Mouse (Mus musculus) heart, embryonic 12.5 days (tissue): ENCODE measurements around the gene Zcchc7. TPM values are rescaled to one million over a fixed set of nuclear protein-coding genes. Genes with fewer than 3 reads are reported as not detected.

Experiments used
- ATAC-seq: fragments of 200-750 bp; cut with Nextera tagmentation; 2 replicates; pipeline ENCODE4 v1.8.0; 2017; ENCODE audit warnings: moderate TSS enrichment, moderate library complexity; ENCODE audit not compliant: insufficient number of reproducible peaks, low FRiP score
- H3K27ac ChIP-seq: fragments of 300-500 bp; sonication (generic); 2 replicates; pipeline ENCODE4 v1.5.1; 2016; ENCODE audit warnings: mild to moderate bottlenecking, moderate library complexity; ENCODE audit not compliant: poor library complexity, severe bottlenecking
- H3K27me3 ChIP-seq: fragments of 300-500 bp; sonication (generic); replicated peaks from 2 replicates; pipeline ENCODE4 v1.6.1; 2016; ENCODE audit warnings: mild to moderate bottlenecking, moderate library complexity
- H3K36me3 ChIP-seq: fragments of 300-500 bp; sonication (generic); 2 replicates; pipeline ENCODE4 v1.6.1; 2016; ENCODE audit warnings: mild to moderate bottlenecking, moderate library complexity
- H3K4me1 ChIP-seq: fragments of 300-500 bp; sonication (generic); replicated peaks from 2 replicates; pipeline ENCODE4 v1.6.1; 2016; ENCODE audit warnings: mild to moderate bottlenecking
- H3K4me2 ChIP-seq: fragments of 300-500 bp; sonication (generic); 2 replicates; pipeline ENCODE4 v1.6.1; 2016; ENCODE audit warnings: mild to moderate bottlenecking, moderate library complexity
- H3K4me3 ChIP-seq: fragments of 300-500 bp; sonication (generic); 2 replicates; pipeline ENCODE4 v1.5.1; 2016; ENCODE audit warnings: mild to moderate bottlenecking
- H3K9ac ChIP-seq: fragments of 300-500 bp; sonication (generic); 2 replicates; pipeline ENCODE4 v1.6.1; 2016; ENCODE audit warnings: mild to moderate bottlenecking, moderate library complexity
- H3K9me3 ChIP-seq: fragments of 300-500 bp; sonication (generic); replicated peaks from 2 replicates; pipeline ENCODE4 v1.6.1; 2016; ENCODE audit warnings: mild to moderate bottlenecking, moderate library complexity
- WGBS: fragments of 180-500 bp; shearing (Covaris S2); methylation state at CpG from one replicate; pipeline ENCODE4 v1.1.7; 2016; 5-methylcytosine and 5-hydroxymethylcytosine counted together
- polyA plus RNA-seq: library from polyadenylated mRNA; unstranded; fragments of >200 nt; fragmentation: Nextera tagmentation; extraction: Ambion mirVana; gene quantifications from 2 replicates; pipeline ENCODE4 v1.2.1, GENCODE M21; 2016

Zcchc7 gene
- polyA plus RNA-seq, 1 experiment from 2014 or later, result 22.0 TPM

DNA sequence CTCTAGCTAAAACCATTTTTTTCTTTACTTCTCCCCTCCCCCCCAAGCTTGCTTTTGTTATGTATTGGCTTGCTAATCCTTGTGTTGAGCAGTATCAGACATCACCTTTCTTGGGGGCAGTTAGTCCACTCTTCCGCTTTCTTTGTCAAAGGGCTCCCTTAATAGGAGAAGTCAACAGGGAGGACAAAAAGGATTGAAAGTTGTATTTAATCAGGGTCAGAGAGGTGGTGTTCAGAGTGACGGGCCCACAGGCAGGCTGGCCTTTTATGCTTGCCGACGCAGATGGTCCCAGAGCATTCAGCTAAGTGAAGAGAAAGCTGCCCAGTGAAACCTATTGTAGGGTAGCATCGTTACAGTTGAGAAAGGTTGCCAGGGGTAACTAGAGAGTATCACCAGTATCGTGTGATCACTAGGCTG is 96.2 kb downstream of the Zcchc7 start:
- Histone ChIP-seq H3K36me3 (no peaks in the 10 kb centered on the region), H3K4me3 (no peak overlapping the region), H3K9me3 (no peaks in the 10 kb centered on the region; the same call in 1 of the 2 replicates), H3K27me3 (no peaks in the 10 kb centered on the region), H3K4me2 (no peak overlapping the region), H3K27ac (no peak overlapping the region), H3K4me1 (0 out of 2 replicates have a peak, but pooled peaks cover 6% of the 10 kb centered on the region), H3K9ac (no peak overlapping the region)
- WGBS, result 65% methylated on average over 6 of the region's 6 CpGs
- no peak for ATAC-seq

- H3K4me1 ChIP-seq, result 0 out of 2 replicates have a peak, but pooled peaks cover 3% of the 10 kb centered on the region
- H3K36me3 ChIP-seq, result no peaks in the 10 kb centered on the region
- no peak overlapping the region for H3K27ac ChIP-seq
- H3K4me2 ChIP-seq, result no peak overlapping the region
- H3K9ac ChIP-seq, result no peak overlapping the region
- H3K9me3 ChIP-seq, result no peaks in the 10 kb centered on the region
- no peak for ATAC-seq
- H3K4me3 ChIP-seq, result no peak overlapping the region
- no peaks in the 10 kb centered on the region for H3K27me3 ChIP-seq
These were observed 115.9 kb downstream of the Zcchc7 start for GRCm38 (mm10) chr4:44871591-44871990.

GRCm38 (mm10) chr4:44872048-44872447 is 116.4 kb downstream of the Zcchc7 start:
- no peak overlapping the region for H3K27ac ChIP-seq
- H3K9ac ChIP-seq, result no peak overlapping the region
- H3K4me3 ChIP-seq, result no peak overlapping the region
- H3K4me2 ChIP-seq, result no peak overlapping the region
- no peaks in the 10 kb centered on the region for H3K9me3 ChIP-seq
- H3K27me3 ChIP-seq, result no peaks in the 10 kb centered on the region
- 0 out of 2 replicates have a peak, but pooled peaks cover 3% of the 10 kb centered on the region for H3K4me1 ChIP-seq
- WGBS, result 86% methylated on average over 1 of the region's 1 CpGs
- no peaks in the 10 kb centered on the region for H3K36me3 ChIP-seq
- no peak for ATAC-seq

- WGBS, result 60% methylated on average over 7 of the region's 7 CpGs
- Histone ChIP-seq H3K9me3 (no peaks in the 10 kb centered on the region), H3K4me2 (no peak overlapping the region), H3K27me3 (no peaks in the 10 kb centered on the region), H3K36me3 (no peaks in the 10 kb centered on the region), H3K27ac (no peak overlapping the region), H3K9ac (no peak overlapping the region), H3K4me1 (peaks cover 5% of the 10 kb centered on the region; the same call in 1 of the 2 replicates), H3K4me3 (no peak overlapping the region)
- ATAC-seq, result no peak
These were observed 124.5 kb downstream of the Zcchc7 start for GRCm38 (mm10) chr4:44880065-44880623.

GRCm38 (mm10) chr4:44886143-44886542 is 130.5 kb downstream of the Zcchc7 start:
- no peak overlapping the region for H3K4me2 ChIP-seq
- 75% methylated on average over 6 of the region's 6 CpGs for WGBS
- no peaks in the 10 kb centered on the region for H3K27me3 ChIP-seq
- H3K36me3 ChIP-seq, result no peaks in the 10 kb centered on the region
- H3K27ac ChIP-seq, result no peak overlapping the region
- no peaks in the 10 kb centered on the region for H3K4me1 ChIP-seq
- H3K4me3 ChIP-seq, result no peak overlapping the region
- no peak for ATAC-seq
- H3K9me3 ChIP-seq, result no peaks in the 10 kb centered on the region
- no peak overlapping the region for H3K9ac ChIP-seq

- no peak for ATAC-seq
- Histone ChIP-seq H3K4me3 (no peak overlapping the region), H3K27me3 (no peaks in the 10 kb centered on the region), H3K27ac (no peak overlapping the region), H3K4me1 (no peaks in the 10 kb centered on the region), H3K36me3 (peaks cover 3% of the 10 kb centered on the region), H3K9ac (no peak overlapping the region), H3K9me3 (no peaks in the 10 kb centered on the region), H3K4me2 (no peak overlapping the region)
- WGBS, result 71% methylated on average over 6 of the region's 6 CpGs
These were observed 135.7 kb downstream of the Zcchc7 start for GRCm38 (mm10) chr4:44891344-44891743.

DNA sequence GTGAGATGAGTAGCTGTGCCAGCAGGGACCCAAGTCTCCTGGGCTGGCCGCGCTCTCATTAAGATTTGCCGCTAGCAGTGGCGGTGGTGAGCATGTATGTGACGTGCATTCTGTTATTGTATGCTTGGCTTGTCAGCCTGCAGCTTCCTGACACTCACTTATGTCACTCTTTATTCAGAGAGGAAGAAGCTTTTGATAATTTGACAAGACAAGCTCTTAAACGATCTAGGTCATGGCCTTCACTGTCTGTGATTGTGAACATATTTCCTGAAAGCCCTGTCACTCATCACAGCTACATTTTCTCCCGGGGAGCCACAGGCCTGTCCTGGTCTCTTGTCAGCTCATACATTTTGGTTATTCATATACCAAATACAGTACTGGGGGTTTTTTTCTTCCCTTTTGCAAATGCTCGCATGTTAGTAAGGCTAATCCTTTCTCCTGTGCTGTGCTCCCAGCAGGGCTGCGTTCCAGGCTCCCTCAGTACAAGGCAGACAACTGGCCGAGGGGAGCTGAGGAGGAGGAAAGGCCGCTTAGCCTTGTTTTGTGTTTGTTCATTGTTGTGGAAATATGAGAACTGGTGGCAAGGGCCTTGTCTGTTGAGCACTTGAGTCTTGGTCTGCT is 150.1 kb downstream of the Zcchc7 start:
- 38% methylated on average over 11 of the region's 11 CpGs for WGBS
- no peaks in the 10 kb centered on the region for H3K27me3 ChIP-seq
- H3K9me3 ChIP-seq, result no peaks in the 10 kb centered on the region
- no peak overlapping the region for H3K4me3 ChIP-seq
- H3K4me1 ChIP-seq, result peaks cover 11% of the 10 kb centered on the region
- peaks cover 4% of the 10 kb centered on the region; the same call in 1 of the 2 replicates for H3K36me3 ChIP-seq
- no peak overlapping the region for H3K9ac ChIP-seq
- H3K4me2 ChIP-seq, result peak overlapping the region; percentile 38
- H3K27ac ChIP-seq, result no peak overlapping the region
- ATAC-seq, result no peak

DNA sequence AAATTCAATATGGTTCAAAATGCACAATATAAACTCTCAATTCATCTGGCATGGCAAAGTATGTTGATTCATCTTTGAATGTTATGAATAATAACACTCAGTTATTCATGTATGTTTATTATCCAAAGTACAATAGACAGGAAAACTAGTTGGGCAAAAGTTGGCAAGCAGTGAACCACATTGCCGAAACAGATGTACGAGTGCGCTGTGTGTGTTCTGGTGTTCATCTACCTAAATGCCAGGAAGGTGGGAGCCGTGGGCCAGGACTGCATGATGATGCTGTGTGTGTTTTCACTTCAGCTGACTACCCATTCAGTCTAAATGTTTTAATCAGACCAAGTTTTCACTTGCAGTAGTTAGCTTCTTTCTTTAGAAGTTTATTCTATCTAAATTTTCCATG is 150.7 kb downstream of the Zcchc7 start:
- Histone ChIP-seq H3K27me3 (no peaks in the 10 kb centered on the region), H3K36me3 (peaks cover 4% of the 10 kb centered on the region; the same call in 1 of the 2 replicates), H3K4me2 (no peak overlapping the region), H3K4me3 (no peak overlapping the region), H3K27ac (no peak overlapping the region), H3K9me3 (no peaks in the 10 kb centered on the region), H3K4me1 (peaks cover 11% of the 10 kb centered on the region), H3K9ac (no peak overlapping the region)
- no peak for ATAC-seq
- 80% methylated on average over 4 of the region's 4 CpGs for WGBS

- no peak overlapping the region for H3K27ac ChIP-seq
- ATAC-seq, result no peak
- H3K9ac ChIP-seq, result no peak overlapping the region
These were observed 154.4 kb downstream of the Zcchc7 start for GRCm38 (mm10) chr4:44910065-44910464.

GRCm38 (mm10) chr4:44910857-44911256 is 155.2 kb downstream of the Zcchc7 start:
- Histone ChIP-seq H3K27ac (no peak overlapping the region), H3K9me3 (no peaks in the 10 kb centered on the region), H3K27me3 (no peaks in the 10 kb centered on the region), H3K4me1 (peaks cover 3% of the 10 kb centered on the region), H3K36me3 (0 out of 2 replicates have a peak, but pooled peaks cover 2% of the 10 kb centered on the region), H3K9ac (no peak overlapping the region), H3K4me2 (no peak overlapping the region), H3K4me3 (no peak overlapping the region)
- WGBS, result 90% methylated on average over 2 of the region's 2 CpGs
- ATAC-seq, result no peak

More at GRCm38 (mm10) chr4:44910065-44910464, 154.4 kb downstream of the Zcchc7 start:
- Histone ChIP-seq H3K4me3 (no peak overlapping the region), H3K4me2 (no peak overlapping the region), H3K36me3 (no peaks in the 10 kb centered on the region), H3K4me1 (peaks cover 10% of the 10 kb centered on the region), H3K9me3 (no peaks in the 10 kb centered on the region), H3K27me3 (no peaks in the 10 kb centered on the region)
- 61% methylated on average over 2 of the region's 2 CpGs for WGBS

DNA sequence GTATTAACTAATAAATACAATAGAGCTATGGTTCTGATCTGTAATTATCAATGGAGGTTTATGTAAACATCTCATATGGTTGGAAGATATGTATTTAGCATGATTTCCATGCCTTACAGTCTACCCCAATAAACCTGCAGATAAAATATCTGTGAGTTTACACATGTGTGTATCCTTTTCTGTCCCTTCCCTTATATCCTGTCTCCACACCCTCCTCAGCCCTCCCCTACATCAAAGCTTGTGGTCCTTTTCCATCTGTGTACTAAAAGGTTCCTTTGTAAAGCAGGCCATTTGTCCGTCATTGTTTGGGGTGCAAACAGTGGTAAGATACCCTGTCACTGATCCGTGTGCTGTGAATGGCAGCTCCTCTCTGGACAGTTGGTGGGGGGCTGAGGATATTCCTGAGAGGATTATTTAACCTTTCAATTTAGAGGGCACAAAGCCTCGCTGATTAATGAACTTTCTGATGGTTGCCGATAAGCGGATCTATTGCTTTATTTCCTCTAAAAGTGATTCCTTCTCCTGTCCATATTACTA is 161.7 kb downstream of the Zcchc7 start:
- H3K9ac ChIP-seq, result no peak overlapping the region
- no peak overlapping the region for H3K27ac ChIP-seq
- 75% methylated on average over 5 of the region's 5 CpGs for WGBS
- H3K9me3 ChIP-seq, result no peaks in the 10 kb centered on the region
- no peak for ATAC-seq
- peaks cover 5% of the 10 kb centered on the region for H3K36me3 ChIP-seq
- no peaks in the 10 kb centered on the region for H3K27me3 ChIP-seq
- H3K4me2 ChIP-seq, result no peak overlapping the region
- H3K4me3 ChIP-seq, result no peak overlapping the region
- no peaks in the 10 kb centered on the region for H3K4me1 ChIP-seq
